Mouse (Mus musculus) testis, adult 2 months (tissue): ENCODE measurements around the gene Rpl10-ps3.

Experiments
- CTCF ChIP-seq: fragments of 200-500 bp; IDR thresholded peaks from 2 replicates; pipeline ENCODE4 v1.5.1; 2012; ENCODE audit warnings: low read depth, mild to moderate bottlenecking, inconsistent platforms, low read length, moderate library complexity; ENCODE audit not compliant: control insufficient read depth, insufficient read depth, insufficient replicate concordance
- POLR2A ChIP-seq: fragments of 200-500 bp; IDR thresholded peaks from 2 replicates; pipeline ENCODE4 v1.6.1; 2012; ENCODE audit warnings: low read depth, mild to moderate bottlenecking, inconsistent platforms, low read length, moderate library complexity; ENCODE audit not compliant: control insufficient read depth

DNA sequence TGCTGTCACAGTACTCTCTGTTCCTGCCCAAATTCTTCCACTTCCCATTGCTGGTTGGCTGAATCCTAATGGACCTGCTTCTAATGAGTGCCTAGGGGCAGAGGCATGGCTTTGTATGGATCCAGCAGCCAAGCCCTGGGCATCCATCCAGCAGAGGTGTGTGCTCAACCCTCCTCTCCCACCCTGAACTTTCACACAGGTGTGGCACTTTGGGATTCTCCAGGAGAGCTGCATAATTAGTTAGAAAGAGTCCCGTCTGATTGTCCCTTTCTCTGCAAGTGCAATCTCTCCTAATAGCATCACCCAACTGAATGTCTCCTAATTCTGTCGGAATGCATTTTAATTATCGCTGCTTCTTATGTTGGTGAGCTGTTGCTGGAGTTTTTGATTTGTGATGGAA lies 4.4 kb upstream of the Rpl10-ps3 start:
- no peak for TF ChIP-seq CTCF
- no peak for TF ChIP-seq POLR2A
